16 mouse cellular contexts compared by ENCODE assay signal in the genomic region with DNA sequence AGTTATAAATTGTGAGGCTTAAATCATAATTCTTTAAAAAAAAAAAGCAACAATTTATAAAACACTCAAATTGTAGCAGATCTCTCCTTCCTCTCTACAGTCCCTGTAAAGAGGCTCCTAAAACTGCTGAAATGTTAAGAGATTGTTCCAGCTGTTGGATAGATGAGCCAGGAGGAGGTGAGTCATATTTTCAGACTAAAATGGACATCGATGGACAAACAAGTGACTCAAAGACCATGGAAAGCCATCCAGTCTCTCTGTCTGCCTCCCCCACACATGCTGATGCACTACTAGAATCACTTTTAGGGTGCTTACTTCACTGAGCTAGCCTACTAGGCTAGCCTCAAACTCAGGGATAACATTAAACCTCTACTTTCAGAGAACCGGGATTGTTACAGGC.
"Had no signal": no experiment of that assay in that cellular context is flagged by ENCODE, and none has a peak within 500 bp of the region (broad histone marks: within the 10 kb centered on the region; RNA-seq: fewer than 3 reads in every experiment).

No protein-coding gene starts in this region.

- H3K4me3 ChIP-seq: layer of hippocampus, adult 2 months; limb, embryonic 10.5 days; limb, embryonic 13.5 days; liver, embryonic 13.5 days; neural tube, embryonic 12.5 days had no signal

- DNase-seq: kidney, postnatal 25 days; layer of hippocampus, adult 9-11 months; liver; liver, embryonic 13.5 days; lung, adult 2 months; lung, postnatal 14 days; lung, postnatal 4 days; midbrain, embryonic 14.5 days; thymus, adult 18-20 months; thymus, postnatal 36 days had no signal

- H3K4me2 ChIP-seq: limb, embryonic 13.5 days; liver, embryonic 13.5 days; midbrain, embryonic 11.5 days; neural tube, embryonic 12.5 days had no signal

- H3K27me3 ChIP-seq: limb, embryonic 13.5 days; liver, embryonic 13.5 days; neural tube, embryonic 12.5 days had no signal

- H3K9ac ChIP-seq: limb, embryonic 13.5 days; liver, embryonic 13.5 days; neural tube, embryonic 12.5 days had no signal

- H3K36me3 ChIP-seq: limb, embryonic 10.5 days; limb, embryonic 13.5 days; liver, embryonic 13.5 days; neural tube, embryonic 12.5 days had no signal

- H3K4me1 ChIP-seq: limb, embryonic 10.5 days; limb, embryonic 13.5 days; liver, embryonic 13.5 days; neural tube, embryonic 12.5 days had no signal

- H3K9me3 ChIP-seq: limb, embryonic 10.5 days; limb, embryonic 13.5 days; liver, embryonic 13.5 days; neural tube, embryonic 12.5 days had no signal

- H3K27ac ChIP-seq: kidney, postnatal 0 days; layer of hippocampus, adult 2 months; limb, embryonic 10.5 days; limb, embryonic 13.5 days; liver, embryonic 13.5 days; neural tube, embryonic 12.5 days had no signal
